Mouse (Mus musculus) hindbrain, embryonic 13.5 days (tissue): ENCODE measurements around the gene Gm21060. TPM values are rescaled to one million over a fixed set of nuclear protein-coding genes. Genes with fewer than 3 reads are reported as not detected.
"Not testable (repeated sequence)": the region's sequence is repeated elsewhere in the genome, so short reads cannot be mapped to it uniquely, and the experiment has no call there.

Source experiments
- ATAC-seq: fragments of 200-750 bp; cut with Nextera tagmentation; 2 replicates; pipeline ENCODE4 v1.8.0; 2017; ENCODE audit warnings: moderate TSS enrichment; ENCODE audit not compliant: low FRiP score
- H3K27ac ChIP-seq: fragments of 300-500 bp; sonication (generic); 2 replicates; pipeline ENCODE4 v1.5.1; 2015; ENCODE audit warnings: inconsistent platforms, mild to moderate bottlenecking, moderate library complexity
- H3K27me3 ChIP-seq: fragments of 300-500 bp; sonication (generic); 2 replicates; pipeline ENCODE4 v1.6.1; 2015; ENCODE audit warnings: mild to moderate bottlenecking, inconsistent platforms
- H3K36me3 ChIP-seq: fragments of 300-500 bp; sonication (generic); 2 replicates; pipeline ENCODE4 v1.6.1; 2015; ENCODE audit warnings: mild to moderate bottlenecking, inconsistent platforms
- H3K4me1 ChIP-seq: fragments of 300-500 bp; sonication (generic); replicated peaks from 2 replicates; pipeline ENCODE4 v1.6.1; 2015; ENCODE audit warnings: inconsistent platforms
- H3K4me2 ChIP-seq: fragments of 300-500 bp; sonication (generic); 2 replicates; pipeline ENCODE4 v1.6.1; 2015; ENCODE audit warnings: inconsistent platforms, mild to moderate bottlenecking, moderate library complexity
- H3K4me3 ChIP-seq: fragments of 300-500 bp; sonication (generic); 2 replicates; pipeline ENCODE4 v1.5.1; 2015; ENCODE audit warnings: mild to moderate bottlenecking, inconsistent platforms
- H3K9ac ChIP-seq: fragments of 300-500 bp; sonication (generic); 2 replicates; pipeline ENCODE4 v1.6.1; 2015; ENCODE audit warnings: mild to moderate bottlenecking, inconsistent platforms
- H3K9me3 ChIP-seq: fragments of 300-500 bp; sonication (generic); 2 replicates; pipeline ENCODE4 v1.6.1; 2016; ENCODE audit warnings: inconsistent platforms
- WGBS: fragments of 180-500 bp; shearing (Covaris S2); methylation state at CpG from one replicate; pipeline ENCODE4 v1.1.7; 2015; 5-methylcytosine and 5-hydroxymethylcytosine counted together
- polyA plus RNA-seq: library from polyadenylated mRNA; unstranded; fragments of >200 nt; fragmentation: Nextera tagmentation; extraction: Ambion mirVana; gene quantifications from 2 replicates; pipeline ENCODE4 v1.2.1, GENCODE M21; 2015

The Gm21060 gene
- polyA plus RNA-seq, 1 experiment from 2014 or later = not detected

DNA sequence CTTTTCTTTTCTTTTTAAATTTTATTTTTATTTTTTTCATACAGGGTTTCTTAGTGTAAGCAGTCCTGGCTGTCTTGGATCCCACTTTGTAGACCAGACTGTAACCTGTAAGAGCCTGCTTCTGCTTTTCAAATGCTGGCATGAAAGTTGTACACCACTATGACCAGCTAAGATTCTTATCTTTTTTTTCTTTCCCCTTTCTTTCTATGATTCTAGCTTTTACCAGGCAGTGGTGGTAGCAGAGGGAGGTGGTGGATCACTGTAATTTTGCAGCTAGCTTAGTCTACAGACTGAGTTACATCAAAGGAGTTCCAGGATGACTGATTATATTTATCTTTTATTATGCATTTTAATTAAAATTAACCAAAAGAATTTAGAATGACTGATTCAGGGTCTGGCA lies 31.9 kb downstream of the Gm21060 start:
- no peak overlapping the region for H3K4me3 ChIP-seq
- H3K4me1 ChIP-seq = no peaks in the 10 kb centered on the region; the same call in 1 of the 2 replicates
- H3K9me3 ChIP-seq = no peaks in the 10 kb centered on the region
- no peak overlapping the region for H3K9ac ChIP-seq
- no peaks in the 10 kb centered on the region for H3K36me3 ChIP-seq
- no peak for ATAC-seq
- H3K27me3 ChIP-seq = no peaks in the 10 kb centered on the region
- no peak overlapping the region for H3K27ac ChIP-seq
- H3K4me2 ChIP-seq = no peak overlapping the region

DNA sequence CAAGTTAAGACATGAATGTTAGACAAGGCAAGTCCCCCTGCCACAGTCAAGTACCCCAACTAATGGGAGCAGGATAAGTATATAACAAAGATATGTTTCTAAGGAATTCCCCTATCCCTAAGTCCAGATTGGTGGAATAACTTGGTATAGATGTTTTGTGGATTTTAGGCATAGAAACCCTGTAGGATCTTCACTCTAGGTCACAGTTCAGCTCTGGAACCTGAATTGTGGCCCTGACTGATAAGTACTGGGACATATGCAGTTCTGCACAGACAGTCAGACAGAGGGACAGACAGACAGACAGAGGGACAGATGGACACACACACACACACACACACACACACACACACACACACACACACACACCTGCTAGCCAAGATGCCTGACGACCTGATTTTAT lies 32.6 kb downstream of the Gm21060 start:
- Histone ChIP-seq H3K4me1 (no peaks in the 10 kb centered on the region; the same call in 1 of the 2 replicates), H3K27me3 (no peaks in the 10 kb centered on the region), H3K4me3 (no peak overlapping the region), H3K36me3 (no peaks in the 10 kb centered on the region), H3K9ac (no peak overlapping the region), H3K27ac (no peak overlapping the region), H3K9me3 (no peaks in the 10 kb centered on the region), H3K4me2 (no peak overlapping the region)
- 89% methylated on average over 1 of the region's 1 CpGs for WGBS
- ATAC-seq = no peak

DNA sequence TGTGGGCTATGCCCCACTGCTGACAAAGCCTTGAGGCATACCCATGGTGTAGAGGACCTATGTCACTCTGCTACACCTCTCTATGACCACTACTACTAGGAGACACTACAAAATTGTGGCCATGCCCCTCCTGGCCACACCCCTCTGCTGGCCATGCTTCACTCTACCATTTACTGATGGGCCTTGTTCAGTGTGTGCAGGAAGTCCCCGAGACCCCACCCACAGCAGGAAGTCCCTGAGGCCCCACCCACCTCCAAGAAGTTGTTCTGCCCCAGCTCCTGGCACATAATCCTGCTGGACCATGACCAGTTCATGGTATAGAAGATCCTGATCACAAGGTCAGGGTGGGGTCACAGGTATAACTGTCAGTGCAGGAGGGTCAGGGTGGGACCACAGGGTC lies 35.6 kb downstream of the Gm21060 start:
- H3K36me3 ChIP-seq = no peaks in the 10 kb centered on the region
- no peak for ATAC-seq
- no peak overlapping the region for H3K9ac ChIP-seq
- no peaks in the 10 kb centered on the region for H3K27me3 ChIP-seq
- 93% methylated on average over 1 of the region's 1 CpGs for WGBS
- no peak overlapping the region for H3K4me3 ChIP-seq
- no peaks in the 10 kb centered on the region for H3K9me3 ChIP-seq
- H3K4me1 ChIP-seq = no peaks in the 10 kb centered on the region; the same call in 1 of the 2 replicates
- H3K27ac ChIP-seq = no peak overlapping the region
- no peak overlapping the region for H3K4me2 ChIP-seq

DNA sequence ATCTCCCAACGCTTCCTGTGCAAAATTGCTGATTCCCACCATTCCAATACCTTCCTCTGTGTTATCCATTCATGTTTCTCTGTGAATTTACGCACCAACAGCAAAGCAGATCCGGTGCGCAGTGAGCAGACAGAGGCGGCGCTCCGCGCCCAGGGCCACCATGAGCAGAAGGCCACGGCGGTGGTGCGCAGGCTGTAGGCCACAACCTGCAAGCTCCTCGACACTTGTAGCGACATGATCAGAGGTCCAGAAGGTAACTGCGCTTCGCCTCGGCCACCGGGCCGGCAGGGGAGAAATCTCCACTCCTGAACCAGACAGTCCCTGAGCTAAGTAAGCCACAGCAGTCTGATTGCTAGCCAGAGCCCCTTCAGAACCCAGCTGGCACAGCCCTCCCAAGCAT lies 39.1 kb downstream of the Gm21060 start:
- no peak overlapping the region for H3K4me2 ChIP-seq

DNA sequence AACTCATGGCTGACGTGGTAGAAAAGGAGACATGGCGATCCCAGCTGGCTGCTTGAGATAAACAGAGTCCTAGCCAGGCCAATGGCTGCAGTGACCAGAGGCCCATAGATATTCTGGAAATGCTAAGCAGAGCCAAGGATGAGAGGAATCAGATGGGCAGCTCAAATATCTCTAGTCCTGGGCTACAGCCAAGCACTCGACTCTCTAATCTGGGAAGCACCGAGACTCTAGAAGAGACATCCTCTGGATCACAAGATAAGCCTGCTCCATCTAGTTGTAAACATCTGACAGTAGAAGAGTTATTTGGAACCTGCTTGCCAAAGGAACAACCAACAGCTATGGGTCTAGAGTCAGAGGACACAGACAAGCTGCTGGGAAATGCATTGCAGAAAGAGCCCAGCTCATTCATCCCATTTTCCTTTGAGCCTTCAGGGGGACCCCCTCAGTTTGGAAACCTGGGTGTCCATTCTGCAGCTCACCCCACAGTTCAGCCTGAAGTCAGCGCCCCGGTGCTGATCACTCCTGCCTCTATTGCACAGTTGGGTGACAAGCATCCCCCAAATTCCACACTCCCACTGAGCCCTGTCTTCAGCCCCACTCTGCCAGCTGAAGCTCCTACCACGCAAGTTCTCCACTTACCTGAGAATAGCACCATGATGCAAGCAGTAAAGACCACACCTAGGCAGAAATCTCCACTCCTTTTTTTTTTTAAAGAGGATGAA lies 40.5 kb downstream of the Gm21060 start:
- 89% methylated on average over 7 of the region's 7 CpGs for WGBS
- ATAC-seq = no peak
- H3K9ac ChIP-seq = no peak overlapping the region
- no peak overlapping the region for H3K27ac ChIP-seq
- H3K27me3 ChIP-seq = no peaks in the 10 kb centered on the region
- no peaks in the 10 kb centered on the region for H3K4me1 ChIP-seq
- no peaks in the 10 kb centered on the region for H3K36me3 ChIP-seq
- H3K4me3 ChIP-seq = no peak overlapping the region
- peaks cover 5% of the 10 kb centered on the region; the same call in 1 of the 2 replicates for H3K9me3 ChIP-seq
- H3K4me2 ChIP-seq = no peak overlapping the region

More for the DNA sequence above, 39.1 kb downstream of the Gm21060 start:
- H3K27ac ChIP-seq = no peak overlapping the region
- no peaks in the 10 kb centered on the region for H3K4me1 ChIP-seq
- 94% methylated on average over 18 of the region's 18 CpGs for WGBS
- no peaks in the 10 kb centered on the region for H3K36me3 ChIP-seq
- H3K9ac ChIP-seq = no peak overlapping the region
- peaks cover 5% of the 10 kb centered on the region; the same call in 1 of the 2 replicates for H3K9me3 ChIP-seq
- H3K4me3 ChIP-seq = no peak overlapping the region
- ATAC-seq = no peak
- H3K27me3 ChIP-seq = no peaks in the 10 kb centered on the region

DNA sequence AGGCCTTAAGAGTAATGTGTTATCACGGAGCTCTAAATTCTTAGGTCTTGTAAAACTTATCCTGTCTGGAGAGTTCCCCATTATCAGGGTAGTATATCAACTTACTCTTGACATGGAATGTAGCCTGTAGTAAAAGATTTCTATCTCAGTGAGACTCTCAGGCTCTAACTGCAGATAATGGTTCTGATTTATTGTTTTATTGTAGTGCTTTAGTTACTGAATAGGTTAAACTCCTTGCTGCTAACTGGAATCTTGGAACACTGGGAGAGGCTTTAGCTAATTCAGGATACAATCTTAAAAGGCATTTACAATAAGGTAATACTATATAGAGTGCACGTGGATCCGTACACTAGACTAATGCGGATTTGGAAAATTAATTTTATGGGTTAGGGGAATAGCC lies 49.5 kb downstream of the Gm21060 start:
- WGBS = 90% methylated on average over 4 of the region's 4 CpGs
- not testable (repeated sequence) for ATAC-seq, H3K27ac ChIP-seq

More for the DNA sequence above, 49.5 kb downstream of the Gm21060 start:
- H3K9ac ChIP-seq, H3K4me1 ChIP-seq, H3K4me3 ChIP-seq, H3K27me3 ChIP-seq, H3K36me3 ChIP-seq, H3K9me3 ChIP-seq, H3K4me2 ChIP-seq: not testable (repeated sequence)

Other genes with a start within 250 kb of the Gm21060 start
- gene Zfp950, start 156.2 kb downstream of the Gm21060 start, polyA plus RNA-seq = 56.8 and 61.4 TPM in 2 replicates
- gene Gm7102, start 120.8 kb downstream of the Gm21060 start, polyA plus RNA-seq = 0.12 TPM in 1 of 2 replicates, not detected in the other
- gene Gm6020, start 113.2 kb downstream of the Gm21060 start, polyA plus RNA-seq = not detected in 2 replicates
- gene Csf2ra, start 68.6 kb downstream of the Gm21060 start, polyA plus RNA-seq = 48.4 and 56.6 TPM in 2 replicates